Mouse (Mus musculus): Measurements from ENCODE around the gene Zfp410.

GRCm38 (mm10) chr12:84373831-84374481 lies 57.3 kb downstream of the Zfp410 start:
- TF ChIP-seq CTCF (IDR thresholded peaks at IDR 0.05; ENCODE audit: control insufficient read depth, insufficient read depth, insufficient replicate concordance, low read depth, low read length) (no peak), POLR2A (IDR thresholded peaks at IDR 0.05; ENCODE audit: control insufficient read depth, low read depth, low read length) (no peak)
